Mouse (Mus musculus) natural killer cell, adult 2 months (primary cell): Measurements from ENCODE around the gene Vmn1r79.
"Not testable (repeated sequence)": the region's sequence is repeated elsewhere in the genome, so short reads cannot be mapped to it uniquely, and the experiment has no call there.

ENCODE experiments used
- DNase-seq, 2 experiments: peaks; one replicate each; pipeline ENCODE4 v3.0.0; 2022; ENCODE audit warnings: low spot score in 2 of 2

Gene Vmn1r79

GRCm38 (mm10) chr7:12170979-12171378, at the start of gene Vmn1r79:
Vmn1r79 (plus strand) TSS chr7:12171279.
- not testable (repeated sequence) for DNase-seq

DNA sequence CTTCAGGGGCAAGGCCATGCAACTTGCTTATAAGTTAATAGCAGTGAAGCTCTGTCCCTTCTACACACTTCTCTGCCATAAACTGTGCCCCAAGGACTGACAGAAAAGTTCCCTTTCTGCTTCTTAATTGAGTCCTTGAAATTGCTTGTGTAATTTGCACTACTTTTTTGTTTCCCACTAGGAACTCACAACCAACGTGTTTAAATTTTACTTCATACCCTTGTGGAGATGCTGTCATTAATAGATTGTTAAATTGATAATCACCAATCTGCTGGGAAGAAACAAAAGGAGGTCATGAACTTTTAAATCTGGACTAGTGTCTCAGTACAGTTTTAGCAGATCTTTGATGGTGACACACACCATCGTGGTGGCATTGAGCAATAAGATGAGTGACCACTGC, 21.1 kb upstream of the Vmn1r79 start, which contains the start of gene Vmn1r78:
TSS of gene Vmn1r78 (plus strand) at position 301 of the 400 bp plus-strand sequence.
- DNase-seq = no peak

- not testable (repeated sequence) for DNase-seq
These were observed 14.6 kb upstream of the Vmn1r79 start for GRCm38 (mm10) chr7:12156463-12156862.

DNA sequence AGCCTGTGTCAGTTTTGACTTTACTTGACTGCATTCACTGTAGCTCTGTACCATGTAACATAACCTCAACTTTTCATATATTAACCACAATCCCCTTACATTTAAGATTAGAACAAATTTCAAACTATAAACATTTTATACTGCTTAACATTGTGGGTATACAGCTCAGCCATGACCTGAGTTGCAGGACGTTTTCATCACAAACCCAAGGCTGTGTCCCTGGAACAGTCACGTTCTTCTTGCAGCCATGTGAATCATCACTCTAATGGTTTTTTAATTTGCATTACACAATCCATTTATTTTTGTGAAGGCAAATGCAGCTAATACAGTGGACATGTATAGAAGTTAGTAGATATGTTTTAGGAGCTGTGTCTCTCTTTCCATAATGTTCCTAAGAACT, 1.8 kb downstream of the Vmn1r79 start:
- DNase-seq = not testable (repeated sequence)

DNA sequence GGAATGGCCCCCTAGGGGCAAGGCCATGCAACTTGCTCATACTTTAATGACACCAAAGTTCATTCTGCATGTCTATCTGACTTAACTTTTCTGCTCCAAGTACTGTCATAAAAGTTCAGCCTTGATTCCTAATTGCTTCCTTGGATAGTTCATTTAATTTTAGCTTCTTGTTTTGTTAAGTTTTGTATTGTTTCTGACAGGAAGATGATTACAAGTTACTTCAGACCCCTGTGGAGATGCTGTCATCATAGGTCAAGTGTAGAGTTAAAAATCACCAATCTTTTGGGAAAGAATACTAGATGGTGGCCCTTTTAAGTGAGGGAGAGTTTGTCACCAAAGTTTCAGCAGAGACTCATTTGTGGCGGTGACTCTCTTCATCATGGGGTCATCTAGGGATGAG, 17.9 kb downstream of the Vmn1r79 start, which contains the start of gene Vmn1r80:
TSS of gene Vmn1r80 (plus strand) at position 301 of the 400 bp plus-strand sequence.
- no peak for DNase-seq

GRCm38 (mm10) chr7:12204141-12204540, 33.1 kb downstream of the Vmn1r79 start:
- DNase-seq = no peak
